8 mouse cellular contexts compared by ENCODE assay signal in genomic region chr3:30507576-30508295, GRCm38 (mm10). TPM values are rescaled to one million over a fixed set of nuclear protein-coding genes. Genes with fewer than 3 reads are reported as not detected.
DNase-seq lines count a peak whose midpoint lies in the region; ATAC-seq and TF ChIP-seq lines count a peak whose summit lies in the region.

No protein-coding gene starts in this region.

- peak overlapping the region; percentile 33 for H3K4me3 ChIP-seq in thymus, adult 2 months (ENCODE audit: control insufficient read depth, insufficient read depth, low read length)
- peak overlapping the region; percentile 72 for H3K4me3 ChIP-seq in embryonic fibroblast, embryonic 13.5 days (ENCODE audit: insufficient read depth, low read length)
- H3K4me3 ChIP-seq in hindbrain, embryonic 13.5 days: peak overlapping the region; percentile 51
- H3K4me3 ChIP-seq in liver, embryonic 13.5 days (replicated peaks): peak overlapping the region; percentile 54
- peak overlapping the region; percentile 19 for H3K4me3 ChIP-seq in olfactory bulb, adult 2 months (ENCODE audit: insufficient read depth, low read depth, low read length)

- TF ChIP-seq POLR2A in thymus, adult 2 months (IDR thresholded peaks at IDR 0.05; ENCODE audit: control insufficient read depth, extremely low read depth, insufficient read depth, low read length, poor library complexity): no peak
- peak; percentile 35; the same call in 1 of the 2 replicates for TF ChIP-seq POLR2A in embryonic fibroblast, embryonic 13.5 days (IDR thresholded peaks at IDR 0.05; ENCODE audit: low read depth, low read length)
- TF ChIP-seq POLR2A in olfactory bulb, adult 2 months (IDR thresholded peaks at IDR 0.05; ENCODE audit: insufficient read depth, low read depth, low read length): no peak

- no peaks in the 10 kb centered on the region for H3K9me3 ChIP-seq in hindbrain, embryonic 13.5 days
- no peaks in the 10 kb centered on the region for H3K9me3 ChIP-seq in liver, embryonic 13.5 days (replicated peaks)

- no peak for TF ChIP-seq CTCF in thymus, adult 2 months (IDR thresholded peaks at IDR 0.05; ENCODE audit: borderline replicate concordance, control insufficient read depth, extremely low read depth, insufficient read depth, low read length, poor library complexity)
- no peak for TF ChIP-seq CTCF in embryonic fibroblast, embryonic 13.5 days (IDR thresholded peaks at IDR 0.05; ENCODE audit: borderline replicate concordance, insufficient read depth, low read length)
- no peak for TF ChIP-seq CTCF in olfactory bulb, adult 2 months (IDR thresholded peaks at IDR 0.05; ENCODE audit: insufficient read depth, low read depth, low read length)

- peak; percentile 43 for ATAC-seq in hindbrain, embryonic 13.5 days (ENCODE audit: low FRiP score)
- peak; percentile 7 for ATAC-seq in liver, embryonic 13.5 days (ENCODE audit: low read depth)

- no peak overlapping the region for H3K27ac ChIP-seq in thymus, adult 2 months (ENCODE audit: control insufficient read depth, insufficient read depth, low read length)
- peak overlapping the region; percentile 65 for H3K27ac ChIP-seq in embryonic fibroblast, embryonic 13.5 days (ENCODE audit: insufficient read depth, low read length)
- H3K27ac ChIP-seq in hindbrain, embryonic 13.5 days: peak overlapping the region; percentile 81
- H3K27ac ChIP-seq in liver, embryonic 13.5 days: no peak overlapping the region
- no peak overlapping the region for H3K27ac ChIP-seq in olfactory bulb, adult 2 months (ENCODE audit: insufficient read depth, low read depth, low read length)

- no peaks in the 10 kb centered on the region for H3K36me3 ChIP-seq in thymus, adult 2 months (ENCODE audit: control insufficient read depth, insufficient read depth, low read length)
- H3K36me3 ChIP-seq in hindbrain, embryonic 13.5 days: no peaks in the 10 kb centered on the region
- H3K36me3 ChIP-seq in liver, embryonic 13.5 days: no peaks in the 10 kb centered on the region

- DNase-seq in thymus, adult 2 months: no peak
- no peak for DNase-seq in thymus, postnatal 10 days (ENCODE audit: low spot score in 2 of 2)
- DNase-seq in liver, embryonic 13.5 days: no peak
- DNase-seq in layer of hippocampus, adult 8-10 months (ENCODE audit: low spot score in 2 of 2): no peak
- no peak for DNase-seq in natural killer cell, adult 2 months (ENCODE audit: low spot score in 2 of 2)

- 2% methylated on average over 41 of the region's 41 CpGs for WGBS in thymus, adult 2 months
- 0% methylated on average over 41 of the region's 41 CpGs for WGBS in hindbrain, embryonic 13.5 days
- under 1% methylated on average over 41 of the region's 41 CpGs for WGBS in liver, embryonic 13.5 days (ENCODE audit: insufficient replicate concordance)
- WGBS in olfactory bulb, adult 2 months: 2% methylated on average over 41 of the region's 41 CpGs

- peak overlapping the region; percentile 72 for H3K4me2 ChIP-seq in hindbrain, embryonic 13.5 days
- peak overlapping the region; percentile 70 for H3K4me2 ChIP-seq in liver, embryonic 13.5 days

- H3K27me3 ChIP-seq in thymus, adult 2 months (ENCODE audit: control insufficient read depth, insufficient read depth, low read length): peaks cover 37% of the 10 kb centered on the region
- H3K27me3 ChIP-seq in hindbrain, embryonic 13.5 days: peaks cover 77% of the 10 kb centered on the region
- peaks cover 90% of the 10 kb centered on the region for H3K27me3 ChIP-seq in liver, embryonic 13.5 days

- H3K9ac ChIP-seq in hindbrain, embryonic 13.5 days: peak overlapping the region; percentile 70
- H3K9ac ChIP-seq in liver, embryonic 13.5 days: no peak overlapping the region

- peaks cover 8% of the 10 kb centered on the region for H3K4me1 ChIP-seq in thymus, adult 2 months (replicated peaks; ENCODE audit: control insufficient read depth, insufficient read depth, low read length)
- H3K4me1 ChIP-seq in embryonic fibroblast, embryonic 13.5 days (ENCODE audit: control insufficient read depth, insufficient read depth, low read length): peaks cover 10% of the 10 kb centered on the region
- peaks cover 46% of the 10 kb centered on the region for H3K4me1 ChIP-seq in hindbrain, embryonic 13.5 days (replicated peaks)
- H3K4me1 ChIP-seq in liver, embryonic 13.5 days (replicated peaks): peaks cover 19% of the 10 kb centered on the region; the same call in 1 of the 2 replicates
- peaks cover 14% of the 10 kb centered on the region for H3K4me1 ChIP-seq in olfactory bulb, adult 2 months (ENCODE audit: control insufficient read depth, insufficient read depth, low read length)

RNA-seq across cellular contexts. Expression of gene Mecom, which starts 40.1 kb away (rescaled TPM):
- 0.54 and 0.92 TPM in 2 replicates for polyA plus RNA-seq in thymus, adult 2 months (2012; rRNA removed)
- 59.6 and 74.4 TPM in 2 replicates for polyA plus RNA-seq in embryonic fibroblast, embryonic 13.5 days (2011; ENCODE audit: insufficient read length, low read depth, missing spikeins)
- polyA plus RNA-seq in hindbrain, embryonic 13.5 days (2015; fragmentation: Nextera tagmentation; extraction: Ambion mirVana): 12.3 and 18.4 TPM in 2 replicates
- 0.81 and 1.2 TPM in 2 replicates for polyA plus RNA-seq in liver, embryonic 13.5 days (2015; fragmentation: Nextera tagmentation; extraction: Ambion mirVana)
- not detected in 2 replicates for polyA plus RNA-seq in olfactory bulb, adult 2 months (2012; ENCODE audit: insufficient read depth, insufficient read length, low replicate concordance, missing spikeins)
- 1 to 10 TPM; 2.2 to 5.5 (median 4.5) TPM for total RNA-seq in layer of hippocampus, adult 8-10 months (2022)

Comparison
In these comparisons a context has a peak if more than half of its experiments do, and no peak if none do; other contexts are left out.
1. H3K27ac ChIP-seq: peak in embryonic fibroblast, embryonic 13.5 days (single experiment) and hindbrain, embryonic 13.5 days (single experiment); none in thymus, adult 2 months (single experiment), liver, embryonic 13.5 days (single experiment) and olfactory bulb, adult 2 months (single experiment).
2. H3K4me3 ChIP-seq: peak in every context shown above with its lines; median percentile 72 in embryonic fibroblast, embryonic 13.5 days; 54 in liver, embryonic 13.5 days; 51 in hindbrain, embryonic 13.5 days; 33 in thymus, adult 2 months; 19 in olfactory bulb, adult 2 months.